Mouse (Mus musculus) left cerebral cortex, adult 8-10 months (tissue): ENCODE results near the gene Gramd4. TPM values are rescaled to one million over a fixed set of nuclear protein-coding genes. Genes with fewer than 3 reads are reported as not detected.
A peak's percentile ranks its signal among the peaks of the same experiment; 100 is the strongest.
"Not testable (repeated sequence)": the region's sequence is repeated elsewhere in the genome, so short reads cannot be mapped to it uniquely, and the experiment has no call there.

Source experiments
- DNase-seq, 2 experiments: peaks; one replicate each; pipeline ENCODE4 v3.0.0; 2022; ENCODE audit warnings: low spot score in 2 of 2
- total RNA-seq, 4 experiments: library from RNA; stranded (reverse); gene quantifications; 2 replicates each; pipeline ENCODE4 v1.2.4; 2022

The Gramd4 gene
- total RNA-seq, 4 experiments from 2014 or later: 31.1 to 39.9 (median 34.5) TPM

GRCm38 (mm10) chr15:86177703-86178251 lies 120.3 kb downstream of the Gramd4 start:
- DNase-seq: not testable (repeated sequence)

DNA sequence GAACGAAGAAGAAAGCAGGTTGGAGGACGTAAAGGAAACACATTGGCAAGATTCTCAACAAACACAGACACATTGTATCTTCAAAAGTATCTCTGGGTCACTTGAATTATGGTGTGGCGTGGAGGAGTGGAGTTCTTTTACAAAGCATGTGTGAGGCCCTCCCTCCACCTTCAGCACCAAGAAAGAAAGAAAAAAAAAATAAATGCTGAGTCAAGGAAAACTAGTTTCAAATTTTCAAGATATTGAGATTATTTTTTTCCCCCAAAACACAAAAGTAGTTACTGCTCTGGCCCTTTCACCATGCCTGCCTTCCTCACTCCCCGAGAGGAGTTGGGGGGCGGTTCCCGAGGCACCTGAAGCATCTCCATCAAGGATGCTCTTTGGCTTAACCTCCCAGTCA lies 121.1 kb downstream of the Gramd4 start:
- no peak for DNase-seq

DNA sequence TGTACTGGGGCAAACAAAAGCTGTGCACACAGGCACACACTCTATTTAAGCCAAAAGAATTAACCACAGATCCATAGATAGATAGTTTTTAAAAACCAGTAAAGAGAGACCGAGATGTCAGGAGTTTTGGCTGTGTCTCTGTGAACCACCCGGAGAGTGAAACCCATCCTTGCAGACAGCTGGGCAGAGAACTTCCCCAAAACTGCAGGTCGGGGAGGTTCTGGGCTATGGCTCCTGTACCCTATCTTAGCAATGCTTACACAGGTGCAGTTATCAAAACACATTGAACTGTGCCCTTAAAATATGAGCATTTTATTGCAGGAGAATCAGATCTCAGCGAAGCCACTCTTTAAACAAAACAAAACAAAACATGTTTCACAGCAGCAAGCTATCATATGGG lies 122.9 kb downstream of the Gramd4 start:
- no peak for DNase-seq

DNA sequence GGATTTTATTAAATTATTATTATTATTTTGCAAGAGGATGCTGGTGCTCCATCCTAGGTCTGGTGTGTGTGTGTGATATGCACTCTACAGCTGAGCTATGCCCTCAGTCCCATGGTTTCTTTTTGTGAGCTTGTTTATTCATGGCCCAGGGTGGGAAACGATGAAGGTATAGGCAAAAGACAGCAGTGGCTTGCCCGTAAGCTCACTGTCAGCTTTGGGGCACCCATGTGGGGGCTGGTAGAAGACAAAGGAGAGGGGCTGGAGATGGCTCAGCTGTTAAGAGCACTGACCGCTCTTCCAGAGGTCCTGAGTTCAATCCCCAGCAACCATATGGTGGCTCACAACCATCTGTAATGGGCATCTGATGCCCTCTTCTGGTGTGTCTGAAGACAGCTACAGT lies 123.8 kb downstream of the Gramd4 start:
- DNase-seq: not testable (repeated sequence)

DNA sequence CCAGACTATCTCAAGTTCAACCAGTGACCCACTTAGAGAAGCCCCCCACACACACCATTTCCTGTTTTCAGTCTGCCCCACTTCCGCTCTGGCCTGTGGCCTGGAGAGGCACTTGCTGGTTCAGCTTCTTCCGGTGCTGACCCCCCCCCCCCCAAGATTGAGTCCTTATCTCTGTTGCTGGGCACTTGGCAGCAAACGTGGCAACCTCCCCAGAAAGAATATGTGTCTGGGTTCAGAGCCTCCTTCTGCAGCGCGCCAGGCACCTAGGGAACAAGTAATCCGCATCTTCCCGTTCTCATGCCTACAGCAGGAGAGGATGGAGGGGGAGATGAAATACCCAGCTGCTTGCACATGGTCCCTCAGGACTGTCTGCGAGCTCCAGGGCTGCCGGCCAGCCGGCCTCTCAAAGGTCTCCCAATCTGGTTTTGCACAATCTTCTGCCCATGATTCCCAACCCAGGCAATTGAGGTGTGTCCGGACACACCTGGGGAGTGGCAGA lies 124.5 kb downstream of the Gramd4 start:
- no peak for DNase-seq

DNA sequence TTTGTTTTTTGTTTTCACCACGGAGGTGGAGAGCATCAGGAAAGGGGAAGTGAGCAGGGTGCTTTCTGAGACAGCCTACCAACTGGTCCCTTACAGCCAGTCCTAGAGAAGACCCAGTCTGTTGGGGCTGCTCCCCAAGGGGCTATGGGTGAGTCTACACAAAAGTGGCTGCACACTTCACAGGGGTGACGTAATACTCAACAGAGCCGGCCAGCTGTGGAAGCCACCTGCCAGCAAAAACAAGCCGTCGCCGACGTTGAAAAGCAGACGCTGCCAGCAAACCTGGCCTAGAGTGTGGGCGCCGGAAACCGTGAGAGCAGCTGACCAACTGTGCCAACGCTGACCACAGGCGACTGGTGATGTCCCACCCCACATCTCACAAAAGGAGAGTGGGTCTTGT lies 125.2 kb downstream of the Gramd4 start:
- DNase-seq: peak in 1 of 2 experiments; percentile 58

DNA sequence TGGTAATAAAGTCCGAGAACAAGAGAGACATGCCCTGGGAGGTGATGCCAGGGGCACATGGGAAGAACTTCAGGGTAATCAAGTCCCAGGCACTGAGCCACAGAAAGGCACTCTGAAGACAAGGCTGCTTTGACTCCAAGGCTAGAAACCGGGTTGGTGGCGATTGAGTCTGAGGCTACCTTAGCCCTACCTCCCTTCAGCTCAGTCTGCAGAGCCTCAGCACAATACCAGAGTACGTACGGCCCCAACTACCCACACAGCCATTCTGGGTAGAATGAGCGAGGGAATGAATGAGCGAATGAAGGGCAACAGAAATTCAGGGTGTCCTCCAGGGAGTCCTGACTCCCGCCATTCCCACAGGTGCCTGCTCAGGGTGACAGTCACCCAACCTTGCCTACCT lies 126.0 kb downstream of the Gramd4 start:
- DNase-seq: no peak

DNA sequence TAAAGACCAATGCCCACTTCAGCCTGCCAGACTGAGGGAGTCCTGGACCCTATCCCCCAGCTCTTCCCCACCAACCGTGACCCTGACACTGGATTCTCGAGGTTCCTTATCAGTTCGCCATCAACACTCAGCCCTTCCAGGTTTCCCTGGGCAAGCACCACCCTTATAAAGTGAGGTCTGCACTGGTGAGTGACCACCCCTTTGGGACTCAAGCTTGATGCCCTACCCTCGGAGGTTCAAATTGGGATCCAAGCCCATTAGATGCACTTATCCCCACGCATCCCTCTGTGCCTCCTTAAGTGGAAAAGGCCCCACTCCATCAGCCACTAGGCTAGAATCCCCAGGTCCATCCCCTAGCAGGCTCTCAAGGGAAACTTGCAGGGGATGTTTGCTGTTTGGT lies 126.6 kb downstream of the Gramd4 start:
- no peak for DNase-seq

- DNase-seq: no peak
Measured at GRCm38 (mm10) chr15:86184851-86185688, 127.6 kb downstream of the Gramd4 start.

DNA sequence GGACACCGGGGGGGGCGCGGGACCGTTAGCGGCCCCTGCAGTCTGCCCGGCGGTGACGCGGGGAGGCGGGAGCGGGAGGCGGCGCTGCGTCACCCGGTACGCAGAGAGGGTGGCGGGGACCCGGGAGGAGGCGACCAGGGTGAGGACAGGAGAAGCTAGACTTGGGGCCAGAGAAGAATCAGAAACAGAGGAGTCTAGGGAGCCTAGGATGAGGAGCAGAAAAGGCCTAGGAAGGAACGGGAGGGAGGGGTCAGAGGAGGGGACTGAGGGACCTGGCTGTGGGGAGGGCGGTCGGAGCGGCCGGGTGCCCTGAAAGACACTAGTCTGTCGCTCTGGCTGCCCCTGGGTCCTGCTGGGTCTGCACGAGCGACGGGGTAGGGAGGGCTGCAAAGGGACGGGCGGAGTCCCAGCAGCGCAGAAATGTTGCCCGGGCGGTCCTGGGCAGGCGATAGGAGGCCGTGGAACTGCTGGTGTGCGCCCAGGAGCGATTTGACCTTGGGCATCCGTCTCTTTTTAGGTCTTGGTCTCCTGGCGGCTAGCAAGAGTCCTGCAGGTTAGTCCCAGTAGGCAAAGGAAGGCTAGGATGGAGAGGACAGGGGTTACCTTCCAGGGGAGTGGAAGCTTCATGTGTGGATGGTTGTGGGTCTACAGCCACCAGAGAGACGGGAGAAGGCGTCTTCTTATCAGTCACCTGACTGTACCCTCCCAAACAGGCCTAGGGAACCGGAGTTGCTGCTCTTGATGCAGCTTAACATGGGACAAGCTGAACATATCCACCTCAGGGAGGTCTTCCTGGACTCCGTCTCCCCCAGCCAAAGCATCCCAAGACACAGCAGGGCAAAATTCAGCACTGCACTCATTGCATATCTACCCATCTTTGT lies 128.4 kb downstream of the Gramd4 start, which contains the start of gene Cerk:
Gene Cerk (minus strand): TSS at position 453 of the 881 bp plus-strand sequence.
- DNase-seq: peak; percentile 74 to 75

DNA sequence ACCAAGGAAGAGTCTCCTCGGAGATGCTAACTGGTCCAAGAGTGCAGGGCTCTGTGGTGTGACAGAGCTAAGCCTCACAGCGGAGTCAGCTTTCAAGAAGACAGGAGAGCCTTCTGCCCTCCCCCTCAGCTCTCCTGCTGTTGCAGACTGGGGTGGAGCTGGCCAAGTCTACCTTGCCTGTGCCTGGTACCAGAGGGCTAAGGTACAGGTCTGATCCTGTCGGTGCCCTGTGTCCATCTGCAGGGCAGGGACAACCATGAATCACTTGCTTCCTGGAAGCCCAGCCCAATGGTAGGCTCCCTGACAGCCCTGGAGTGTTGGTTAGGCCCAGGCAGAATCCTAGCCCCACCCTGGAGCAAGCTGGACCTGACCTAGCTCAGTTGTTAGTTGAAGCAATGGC lies 129.2 kb downstream of the Gramd4 start:
- no peak for DNase-seq

Other genes with a start within 250 kb of the Gramd4 start
- 10 to 100 TPM; 19.8 to 23.5 (median 22.4) TPM for gene Cdpf1, start 246.0 kb upstream of the Gramd4 start, total RNA-seq
- gene Pkdrej, start 236.0 kb upstream of the Gramd4 start, total RNA-seq: 1 to 10 TPM; 1.0 to 1.5 (median 1.3) TPM
- gene Ttc38, start 225.4 kb upstream of the Gramd4 start, total RNA-seq: 10 to 100 TPM in 2 of 4 experiments, 1 to 10 TPM in 2; 5.8 to 13.3 (median 9.6) TPM
- gene Gtse1, start 197.9 kb upstream of the Gramd4 start, total RNA-seq: under 1 TPM; 0.44 to 0.95 (median 0.50) TPM
- gene Trmu, start 178.4 kb upstream of the Gramd4 start, total RNA-seq: 10 to 100 TPM; 26.3 to 37.9 (median 29.8) TPM
- gene Celsr1, start 23.9 kb upstream of the Gramd4 start, total RNA-seq: 1 to 10 TPM; 5.5 to 6.9 (median 6.2) TPM
- gene Cerk, start 128.4 kb downstream of the Gramd4 start, total RNA-seq: 10 to 100 TPM; 56.7 to 58.0 (median 57.1) TPM
- 10 to 100 TPM; 32.9 to 34.3 (median 33.8) TPM for gene Tbc1d22a, start 156.8 kb downstream of the Gramd4 start, total RNA-seq